Mouse (Mus musculus): Measurements from ENCODE around the gene Cisd2. TPM values are rescaled to one million over a fixed set of nuclear protein-coding genes. Genes with fewer than 3 reads are reported as not detected.

Cisd2 gene
- total RNA-seq, 2 experiments from 2014 or later = 50.2 to 54.3 TPM

Other genes with a start within 250 kb of the Cisd2 start
- 1 to 10 TPM; 1.1 TPM for gene Cenpe, start 211.4 kb downstream of the Cisd2 start, total RNA-seq (2021)
- gene Bdh2, start 142.7 kb downstream of the Cisd2 start, total RNA-seq (2021) = 1 to 10 TPM; 3.7 to 3.8 TPM
- gene Slc9b2, start 116.2 kb downstream of the Cisd2 start, total RNA-seq (2021) = under 1 TPM; 0.22 to 0.29 TPM
- gene Slc9b1, start 75.9 kb downstream of the Cisd2 start, total RNA-seq (2021) = under 1 TPM in 1 of 2 experiments, not detected in 1; 0.25 TPM
- gene Ube2d3, start 14.2 kb upstream of the Cisd2 start, total RNA-seq (2021) = 100 to 1,000 TPM; 338 to 361 TPM
- gene Manba, start 61.7 kb upstream of the Cisd2 start, total RNA-seq (2021) = 10 to 100 TPM; 18.4 to 18.8 TPM